Mouse (Mus musculus) heart, embryonic 16.5 days (tissue): Measurements from ENCODE around the gene Kif1a. TPM values are rescaled to one million over a fixed set of nuclear protein-coding genes. Genes with fewer than 3 reads are reported as not detected.

Experiments used
- ATAC-seq: fragments of 200-750 bp; cut with Nextera tagmentation; replicated peaks from 2 replicates; pipeline ENCODE4 v1.8.0; 2017; ENCODE audit warnings: moderate number of reproducible peaks; ENCODE audit not compliant: insufficient read depth, low FRiP score; ENCODE audit errors: extremely low read depth
- H3K27ac ChIP-seq: fragments of 300-500 bp; sonication (generic); 2 replicates; pipeline ENCODE4 v1.5.1; 2014; ENCODE audit warnings: mild to moderate bottlenecking, low read length, control low read depth, moderate library complexity
- H3K27me3 ChIP-seq: fragments of 300-500 bp; sonication (generic); 2 replicates; pipeline ENCODE4 v1.6.1; 2014; ENCODE audit warnings: low read length, mixed read lengths; ENCODE audit not compliant: control insufficient read depth, insufficient read depth
- H3K36me3 ChIP-seq: fragments of 300-500 bp; sonication (generic); 2 replicates; pipeline ENCODE4 v1.6.1; 2014; ENCODE audit not compliant: control insufficient read depth, insufficient read depth
- H3K4me1 ChIP-seq: fragments of 300-500 bp; sonication (generic); 2 replicates; pipeline ENCODE4 v1.6.1; 2014; ENCODE audit warnings: low read length, mixed read lengths; ENCODE audit not compliant: control insufficient read depth, insufficient read depth
- H3K4me2 ChIP-seq: fragments of 300-500 bp; sonication (generic); 2 replicates; pipeline ENCODE4 v1.6.1; 2014; ENCODE audit warnings: low read depth, mild to moderate bottlenecking, control low read depth, low read length
- H3K4me3 ChIP-seq: fragments of 300-500 bp; sonication (generic); 2 replicates; pipeline ENCODE4 v1.5.1; 2014; ENCODE audit warnings: mild to moderate bottlenecking, control low read depth, low read length
- H3K9ac ChIP-seq: fragments of 300-500 bp; sonication (generic); 2 replicates; pipeline ENCODE4 v1.6.1; 2014; ENCODE audit warnings: low read length, control low read depth
- H3K9me3 ChIP-seq: fragments of 300-500 bp; sonication (generic); replicated peaks from 2 replicates; pipeline ENCODE4 v1.6.1; 2016; ENCODE audit warnings: low read length; ENCODE audit not compliant: control insufficient read depth
- WGBS: fragments of 180-500 bp; shearing (Covaris S2); extraction: QIAGEN DNeasy Blood & Tissue Kit; methylation state at CpG from one replicate; pipeline ENCODE4 v1.1.7; 2014; 5-methylcytosine and 5-hydroxymethylcytosine counted together
- polyA plus RNA-seq: library from polyadenylated mRNA; unstranded; fragments of >200 nt; fragmentation: Nextera tagmentation; extraction: Ambion mirVana; gene quantifications from 2 replicates; pipeline ENCODE4 v1.2.1, GENCODE M21; 2015

Gene Kif1a
- polyA plus RNA-seq, 1 experiment from 2014 or later: 8.3 TPM

DNA sequence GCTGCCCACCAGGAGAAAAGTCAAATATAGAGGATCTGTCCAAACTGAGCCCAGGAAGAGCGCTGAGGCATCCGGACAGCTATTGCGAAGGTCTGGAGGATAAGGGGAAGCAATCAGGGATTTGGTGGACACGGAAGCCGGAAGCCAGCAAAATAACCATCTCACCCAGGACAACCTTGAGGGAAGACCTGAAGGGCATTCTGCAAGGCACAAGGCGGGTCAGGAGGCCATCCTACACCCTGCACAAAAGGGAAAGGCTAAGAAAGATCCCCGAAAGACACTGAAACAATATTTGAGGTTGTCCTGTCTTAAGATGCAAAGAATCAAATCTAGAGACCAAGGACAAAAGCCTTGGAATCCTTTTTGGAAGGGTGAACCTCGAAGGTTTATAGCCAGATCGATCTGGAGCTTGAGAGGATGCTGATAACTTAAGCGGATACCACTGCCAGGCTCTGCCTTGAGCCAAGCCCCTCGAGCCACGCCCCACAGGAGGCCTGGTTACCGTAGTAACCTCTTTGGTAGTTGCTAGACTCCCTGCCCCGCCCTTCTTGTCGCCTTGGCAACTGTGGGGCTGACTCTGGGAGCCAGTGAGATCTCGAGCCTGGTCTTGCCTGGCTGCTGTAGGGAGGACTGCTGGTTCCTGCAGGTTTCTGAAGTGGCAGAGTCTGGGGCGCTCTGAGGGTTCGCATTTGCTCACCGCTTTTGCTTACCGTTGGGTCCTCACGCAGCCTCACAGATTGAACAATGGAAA, 13.1 kb upstream of the Kif1a start:
- no peaks in the 10 kb centered on the region for H3K36me3 ChIP-seq
- no peaks in the 10 kb centered on the region for H3K4me1 ChIP-seq
- H3K4me3 ChIP-seq: peak overlapping the region; percentile 38
- no peaks in the 10 kb centered on the region; the same call in 1 of the 2 replicates for H3K9me3 ChIP-seq
- no peak overlapping the region for H3K27ac ChIP-seq
- ATAC-seq: peak; percentile 86
- H3K27me3 ChIP-seq: 0 out of 2 replicates have a peak, but pooled peaks cover 2% of the 10 kb centered on the region
- peak overlapping the region; percentile 65 for H3K4me2 ChIP-seq
- H3K9ac ChIP-seq: peak overlapping the region; percentile 9; the same call in 1 of the 2 replicates
- 27% methylated on average over 21 of the region's 21 CpGs for WGBS

DNA sequence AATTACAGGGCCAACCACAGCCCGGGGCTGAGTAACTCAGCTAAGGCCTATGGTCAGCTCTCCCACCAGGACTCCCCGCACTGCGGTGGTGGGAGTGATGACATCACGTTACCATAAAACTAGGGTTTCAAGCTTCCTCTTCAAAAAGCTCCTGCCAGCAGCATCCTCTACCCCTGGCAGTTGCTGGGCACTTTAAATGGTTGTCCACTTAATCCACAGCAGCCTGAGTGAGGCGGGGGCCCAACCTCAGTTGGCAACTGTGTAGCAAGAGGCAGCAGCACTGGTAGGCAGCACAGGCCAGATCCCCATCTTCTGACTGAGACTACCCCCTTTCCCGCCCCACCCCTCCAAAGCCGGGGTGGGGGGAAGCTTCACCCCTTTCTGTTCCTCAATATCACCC, 949 bp upstream of the Kif1a start:
- Histone ChIP-seq H3K4me2 (no peak overlapping the region), H3K9me3 (peaks cover 3% of the 10 kb centered on the region), H3K36me3 (no peaks in the 10 kb centered on the region), H3K4me3 (no peak overlapping the region), H3K27me3 (peaks cover 48% of the 10 kb centered on the region), H3K4me1 (peaks cover 7% of the 10 kb centered on the region), H3K9ac (no peak overlapping the region), H3K27ac (no peak overlapping the region)
- 66% methylated on average over 7 of the region's 7 CpGs for WGBS
- no peak for ATAC-seq

DNA sequence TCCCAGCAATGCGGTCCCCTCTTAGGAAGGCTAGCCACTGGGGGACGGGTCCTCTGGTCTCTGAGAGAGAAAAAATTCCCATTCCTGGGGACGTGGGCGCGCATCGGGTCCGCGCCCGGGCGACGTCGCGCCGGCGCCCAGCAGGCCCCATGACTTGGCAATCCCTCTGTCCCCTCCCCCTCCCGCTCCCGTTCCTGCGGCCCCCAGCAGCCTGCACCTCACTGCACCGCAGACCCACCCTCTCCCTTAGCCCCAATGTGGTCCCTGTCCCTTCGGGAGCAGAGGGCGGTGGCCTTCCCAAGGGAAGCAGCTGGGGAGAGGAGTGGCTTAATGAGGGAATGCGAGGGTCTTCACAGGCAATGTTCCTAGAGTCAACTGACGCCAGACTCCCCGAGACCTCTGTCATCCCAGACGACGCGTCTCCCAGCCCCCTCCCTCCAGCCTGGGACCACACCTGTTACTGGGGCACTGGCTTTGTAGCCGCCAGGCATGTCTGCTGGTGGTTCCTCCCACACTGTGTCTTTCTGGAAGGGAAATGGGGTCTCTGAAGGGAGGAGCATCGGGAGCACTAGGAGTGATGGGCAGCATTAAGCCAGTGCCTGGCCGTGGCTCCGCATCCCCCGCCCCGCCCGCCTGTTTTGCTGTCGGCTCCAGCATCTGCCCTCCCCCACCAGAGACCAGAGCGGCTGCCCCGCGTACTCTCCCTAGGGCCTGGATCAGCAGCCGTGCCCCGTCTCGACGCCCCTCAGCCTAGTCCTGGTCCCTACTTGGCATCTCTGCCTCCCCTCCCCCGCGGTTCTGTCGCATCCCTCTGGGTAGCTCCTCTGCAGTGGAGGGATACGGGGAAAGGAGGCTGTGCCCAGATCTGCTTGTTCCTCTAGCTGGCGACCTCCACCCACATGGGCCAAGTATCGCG, 917 bp downstream of the Kif1a start:
- no peak for ATAC-seq
- peak overlapping the region; percentile 49 for H3K4me3 ChIP-seq
- H3K27me3 ChIP-seq: peaks cover 50% of the 10 kb centered on the region
- peaks cover 3% of the 10 kb centered on the region for H3K9me3 ChIP-seq
- peak overlapping the region; percentile 68 for H3K9ac ChIP-seq
- H3K4me1 ChIP-seq: peaks cover 7% of the 10 kb centered on the region
- peak overlapping the region; percentile 97 for H3K4me2 ChIP-seq
- WGBS: under 1% methylated on average over 49 of the region's 49 CpGs
- no peaks in the 10 kb centered on the region for H3K36me3 ChIP-seq
- H3K27ac ChIP-seq: no peak overlapping the region

DNA sequence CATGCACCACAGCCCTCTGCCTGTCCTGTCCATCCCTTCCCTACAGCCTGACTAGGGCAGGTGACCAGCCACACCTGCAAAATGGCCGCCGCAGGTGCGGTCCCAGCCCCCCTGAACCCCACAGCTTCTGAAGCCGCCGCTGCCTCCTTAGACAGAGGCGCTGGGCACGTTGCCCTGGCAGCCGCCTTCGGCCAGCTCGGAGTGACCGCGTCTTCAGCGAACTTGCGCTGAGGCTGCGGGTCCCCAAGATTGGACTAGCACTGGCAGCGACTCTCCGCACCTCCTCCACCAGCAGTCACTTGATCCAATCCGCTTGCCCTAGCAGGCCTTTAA, 1.5 kb downstream of the Kif1a start:
- Histone ChIP-seq H3K27ac (no peak overlapping the region), H3K4me3 (peak overlapping the region; percentile 49), H3K4me1 (peaks cover 7% of the 10 kb centered on the region), H3K9me3 (peaks cover 3% of the 10 kb centered on the region), H3K27me3 (peaks cover 50% of the 10 kb centered on the region), H3K36me3 (no peaks in the 10 kb centered on the region), H3K4me2 (peak overlapping the region; percentile 97), H3K9ac (peak overlapping the region; percentile 68)
- 5% methylated on average over 18 of the region's 18 CpGs for WGBS
- ATAC-seq: no peak

DNA sequence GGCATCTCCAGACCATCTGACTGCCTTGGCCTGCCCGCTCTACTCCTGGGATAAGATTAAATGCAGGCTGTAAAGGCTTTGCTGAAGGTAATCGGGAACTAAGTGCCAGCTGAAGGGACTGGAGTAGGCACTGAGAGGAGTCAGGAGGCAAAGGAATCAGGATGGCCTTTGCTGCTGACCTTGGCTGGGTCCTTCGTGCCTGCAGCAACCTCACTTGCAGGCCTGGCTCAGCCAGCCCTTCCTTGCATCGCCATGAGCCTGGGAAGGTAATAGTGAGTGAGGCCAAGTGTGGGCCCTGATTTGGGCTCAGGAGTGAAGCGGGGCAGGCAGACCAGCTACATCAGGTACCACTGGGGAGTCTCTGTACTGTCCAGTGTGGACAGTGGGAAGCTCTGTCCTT, 2.8 kb downstream of the Kif1a start:
- peaks cover 3% of the 10 kb centered on the region for H3K9me3 ChIP-seq
- peaks cover 7% of the 10 kb centered on the region for H3K4me1 ChIP-seq
- no peak overlapping the region for H3K9ac ChIP-seq
- H3K4me3 ChIP-seq: no peak overlapping the region
- WGBS: 80% methylated on average over 5 of the region's 5 CpGs
- H3K36me3 ChIP-seq: no peaks in the 10 kb centered on the region
- no peak overlapping the region for H3K4me2 ChIP-seq
- peaks cover 50% of the 10 kb centered on the region for H3K27me3 ChIP-seq
- no peak for ATAC-seq
- no peak overlapping the region for H3K27ac ChIP-seq

DNA sequence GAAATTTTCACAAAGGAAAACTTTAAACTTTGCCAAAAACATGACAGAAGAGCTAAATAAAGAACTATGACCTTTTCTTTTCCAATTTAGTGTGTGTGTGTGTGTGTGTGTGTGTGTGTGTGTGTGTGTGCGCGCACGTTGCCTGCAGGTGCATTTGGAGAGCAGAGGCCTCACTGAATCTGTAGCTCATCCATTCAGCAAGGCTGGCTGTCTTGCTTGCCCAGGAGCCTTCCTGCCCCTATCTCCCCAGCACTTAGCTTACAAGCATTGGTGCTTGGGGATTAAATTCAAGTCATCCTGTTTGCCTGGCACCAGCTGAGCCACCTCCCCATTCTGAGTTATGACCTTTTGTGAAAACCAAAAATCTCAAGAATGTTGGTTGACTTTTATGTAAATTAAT, 9.2 kb downstream of the Kif1a start:
- no peak for ATAC-seq
- Histone ChIP-seq H3K36me3 (no peaks in the 10 kb centered on the region), H3K27me3 (peaks cover 2% of the 10 kb centered on the region; the same call in 1 of the 2 replicates), H3K9me3 (no peaks in the 10 kb centered on the region), H3K4me3 (no peak overlapping the region), H3K9ac (no peak overlapping the region), H3K4me1 (no peaks in the 10 kb centered on the region), H3K27ac (no peak overlapping the region), H3K4me2 (no peak overlapping the region)
- 75% methylated on average over 3 of the region's 3 CpGs for WGBS

DNA sequence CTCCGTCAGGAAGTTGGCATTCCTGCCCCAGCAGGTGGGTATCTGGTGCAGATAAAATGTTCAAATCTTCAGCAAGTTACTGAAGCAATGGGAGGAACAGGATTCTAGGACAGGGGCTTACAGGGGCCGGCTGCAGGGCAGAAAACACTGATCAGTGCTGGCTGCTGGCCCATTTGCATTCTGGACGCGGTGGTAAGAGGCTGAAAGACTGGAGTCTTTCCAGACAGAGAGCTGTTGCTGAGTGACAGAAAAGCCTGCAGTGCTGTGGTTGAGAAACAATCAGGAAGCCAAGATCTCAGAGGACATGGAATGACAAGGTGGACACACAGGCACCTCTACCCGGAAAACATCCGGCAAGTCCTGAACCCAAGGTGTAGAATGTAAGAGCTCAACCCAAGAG, 16.6 kb downstream of the Kif1a start:
- Histone ChIP-seq H3K9ac (peak overlapping the region; percentile 41), H3K4me1 (peaks cover 11% of the 10 kb centered on the region), H3K36me3 (no peaks in the 10 kb centered on the region), H3K27ac (peak overlapping the region; percentile 88), H3K4me3 (no peak overlapping the region), H3K9me3 (no peaks in the 10 kb centered on the region), H3K27me3 (no peaks in the 10 kb centered on the region), H3K4me2 (0 out of 2 replicates have a peak overlapping the region, but pooled peaks have one; percentile 8)
- WGBS: 15% methylated on average over 6 of the region's 6 CpGs
- ATAC-seq: peak; percentile 86

DNA sequence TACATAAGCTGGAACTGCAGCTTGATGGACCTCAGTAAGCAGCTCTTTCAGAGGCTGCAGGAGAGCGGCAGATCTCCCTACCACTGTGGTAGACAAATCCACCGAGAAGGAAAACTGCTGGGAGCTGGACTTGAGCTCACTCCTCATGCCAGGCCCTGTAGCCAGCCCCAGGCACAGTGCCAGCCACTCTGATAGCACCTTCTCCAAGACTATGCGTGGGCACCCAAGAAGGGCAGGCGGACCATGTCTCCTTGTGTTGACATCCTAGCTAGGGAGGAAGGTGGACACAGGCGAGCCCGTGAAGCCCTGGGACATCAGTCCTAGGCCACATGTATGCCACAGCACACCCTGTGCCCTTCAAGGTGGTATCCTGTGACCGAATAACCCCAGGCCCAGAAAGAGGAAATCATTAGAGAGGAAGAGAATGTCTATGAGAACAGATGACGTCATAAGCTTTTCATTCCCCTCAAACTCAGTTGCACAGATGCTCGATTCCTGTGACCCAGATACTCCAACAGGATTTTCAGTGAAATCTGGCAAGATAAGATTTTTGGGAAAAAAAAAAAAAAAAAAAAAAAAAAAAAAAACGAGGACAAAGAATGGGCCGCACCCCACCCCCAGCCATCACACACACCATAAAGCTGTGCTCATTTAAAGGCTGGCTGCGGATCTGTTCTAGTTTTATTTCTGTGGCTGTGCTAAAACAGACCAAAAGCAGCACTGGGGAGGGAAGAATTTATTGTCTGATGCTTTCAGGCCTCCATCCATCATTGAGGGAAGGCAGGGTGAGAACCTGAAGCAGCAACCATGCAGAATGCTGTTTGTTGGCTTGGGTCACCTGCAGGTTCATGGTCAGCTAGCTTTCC, 18.1 kb downstream of the Kif1a start:
- Histone ChIP-seq H3K4me2 (no peak overlapping the region), H3K9me3 (no peaks in the 10 kb centered on the region), H3K27ac (no peak overlapping the region), H3K27me3 (no peaks in the 10 kb centered on the region), H3K4me1 (peaks cover 11% of the 10 kb centered on the region), H3K9ac (no peak overlapping the region), H3K36me3 (no peaks in the 10 kb centered on the region), H3K4me3 (no peak overlapping the region)
- 71% methylated on average over 12 of the region's 12 CpGs for WGBS
- ATAC-seq: no peak
